Mouse (Mus musculus): ENCODE results near the gene 1700008O03Rik. TPM values are rescaled to one million over a fixed set of nuclear protein-coding genes. Genes with fewer than 3 reads are reported as not detected.

The 1700008O03Rik gene
- total RNA-seq, 2 experiments from 2014 or later = not detected

DNA sequence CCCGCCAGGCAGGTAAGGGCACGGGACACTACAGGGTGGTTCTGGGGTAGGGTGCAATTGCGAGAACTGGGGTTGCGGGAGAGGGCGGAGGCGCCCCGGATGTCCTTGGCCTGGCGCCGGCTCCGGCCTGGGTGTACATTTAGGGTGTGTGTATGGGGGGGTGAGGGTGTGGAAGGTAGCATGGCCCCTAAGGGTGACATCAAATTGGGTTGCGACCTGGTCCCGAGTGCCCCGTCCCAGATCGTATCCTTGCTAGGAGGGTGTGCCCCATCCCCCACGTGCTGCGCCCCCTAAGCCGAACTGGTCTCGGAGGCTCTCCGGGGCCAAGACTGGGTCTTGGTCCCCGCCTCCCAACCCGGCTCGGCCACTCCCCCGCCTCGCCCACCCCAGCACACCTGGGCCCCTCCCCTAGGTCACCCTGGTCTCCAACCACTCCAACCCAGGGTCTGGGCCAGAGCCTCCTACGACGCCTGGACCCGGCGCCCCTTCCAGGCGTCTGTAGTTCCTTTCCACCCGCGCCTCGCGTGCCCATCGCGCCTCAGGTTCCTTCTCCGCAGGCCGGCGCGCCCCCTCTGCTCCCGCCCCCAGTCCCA lies 75.2 kb downstream of the 1700008O03Rik start:
- DNase-seq (ENCODE audit: low spot score in 2 of 2) = no peak

Other genes starting within 250 kb of the 1700008O03Rik start
- not detected for gene Klk1b16, start 249.1 kb downstream of the 1700008O03Rik start, total RNA-seq (2021)
- gene Klk1b24, start 197.6 kb downstream of the 1700008O03Rik start, total RNA-seq (2021) = not detected
- not detected for gene Klk1b3, start 187.6 kb downstream of the 1700008O03Rik start, total RNA-seq (2021)
- gene Klk1b4, start 178.4 kb downstream of the 1700008O03Rik start, total RNA-seq (2021) = not detected
- gene Klk1b5, start 169.9 kb downstream of the 1700008O03Rik start, total RNA-seq (2021) = not detected
- gene Klk1, start 160.5 kb downstream of the 1700008O03Rik start, total RNA-seq (2021) = not detected
- not detected for gene Gm36864, start 149.6 kb downstream of the 1700008O03Rik start, total RNA-seq (2021)
- under 1 TPM; 0.26 to 0.32 TPM for gene 1700028J19Rik, start 139.1 kb downstream of the 1700008O03Rik start, total RNA-seq (2021)
- 10 to 100 TPM; 47.7 to 72.0 TPM for gene 2410002F23Rik, start 139.1 kb downstream of the 1700008O03Rik start, total RNA-seq (2021)
- gene Acp4, start 128.4 kb downstream of the 1700008O03Rik start, total RNA-seq (2021) = not detected
- gene Gm15517, start 124.4 kb downstream of the 1700008O03Rik start, total RNA-seq (2021) = not detected
- gene Clec11a, start 78.9 kb downstream of the 1700008O03Rik start, total RNA-seq (2021) = 1 to 10 TPM; 3.9 to 4.7 TPM
- 1 to 10 TPM; 3.0 to 3.5 TPM for gene Shank1, start 75.6 kb downstream of the 1700008O03Rik start, total RNA-seq (2021)
- gene Syt3, start 1.7 kb downstream of the 1700008O03Rik start, total RNA-seq (2021) = under 1 TPM; 0.34 to 0.49 TPM
- 1 to 10 TPM; 4.0 to 4.2 TPM for gene Lrrc4b, start 43.2 kb upstream of the 1700008O03Rik start, total RNA-seq (2021)
- not detected for gene Aspdh, start 79.6 kb upstream of the 1700008O03Rik start, total RNA-seq (2021)
- gene Josd2, start 82.2 kb upstream of the 1700008O03Rik start, total RNA-seq (2021) = 10 to 100 TPM; 67.2 to 77.6 TPM
- gene Emc10, start 110.7 kb upstream of the 1700008O03Rik start, total RNA-seq (2021) = 10 to 100 TPM; 60.1 to 65.3 TPM
- gene Fam71e1, start 110.8 kb upstream of the 1700008O03Rik start, total RNA-seq (2021) = 1 to 10 TPM; 6.2 to 6.8 TPM
- 100 to 1,000 TPM; 438 to 552 TPM for gene Mybpc2, start 138.8 kb upstream of the 1700008O03Rik start, total RNA-seq (2021)
- under 1 TPM; 0.26 to 0.27 TPM for gene Spib, start 146.3 kb upstream of the 1700008O03Rik start, total RNA-seq (2021)
- 10 to 100 TPM; 32.0 to 35.2 TPM for gene Pold1, start 163.0 kb upstream of the 1700008O03Rik start, total RNA-seq (2021)
- 10 to 100 TPM; 38.3 to 45.3 TPM for gene Nr1h2, start 168.1 kb upstream of the 1700008O03Rik start, total RNA-seq (2021)
- gene Napsa, start 186.6 kb upstream of the 1700008O03Rik start, total RNA-seq (2021) = under 1 TPM; 0.65 to 0.81 TPM
- 1 to 10 TPM in 1 of 2 experiments, under 1 TPM in 1; 0.91 to 1.1 TPM for gene Kcnc3, start 204.8 kb upstream of the 1700008O03Rik start, total RNA-seq (2021)

Measured in gastrocnemius, postnatal 4 days (tissue).